Mouse (Mus musculus): ENCODE measurements around the gene Amn1. TPM values are rescaled to one million over a fixed set of nuclear protein-coding genes. Genes with fewer than 3 reads are reported as not detected.

Gene Amn1
- 34.3 and 36.0 TPM in 2 replicates for polyA plus RNA-seq (2015; fragmentation: Nextera tagmentation; extraction: Ambion mirVana)

DNA sequence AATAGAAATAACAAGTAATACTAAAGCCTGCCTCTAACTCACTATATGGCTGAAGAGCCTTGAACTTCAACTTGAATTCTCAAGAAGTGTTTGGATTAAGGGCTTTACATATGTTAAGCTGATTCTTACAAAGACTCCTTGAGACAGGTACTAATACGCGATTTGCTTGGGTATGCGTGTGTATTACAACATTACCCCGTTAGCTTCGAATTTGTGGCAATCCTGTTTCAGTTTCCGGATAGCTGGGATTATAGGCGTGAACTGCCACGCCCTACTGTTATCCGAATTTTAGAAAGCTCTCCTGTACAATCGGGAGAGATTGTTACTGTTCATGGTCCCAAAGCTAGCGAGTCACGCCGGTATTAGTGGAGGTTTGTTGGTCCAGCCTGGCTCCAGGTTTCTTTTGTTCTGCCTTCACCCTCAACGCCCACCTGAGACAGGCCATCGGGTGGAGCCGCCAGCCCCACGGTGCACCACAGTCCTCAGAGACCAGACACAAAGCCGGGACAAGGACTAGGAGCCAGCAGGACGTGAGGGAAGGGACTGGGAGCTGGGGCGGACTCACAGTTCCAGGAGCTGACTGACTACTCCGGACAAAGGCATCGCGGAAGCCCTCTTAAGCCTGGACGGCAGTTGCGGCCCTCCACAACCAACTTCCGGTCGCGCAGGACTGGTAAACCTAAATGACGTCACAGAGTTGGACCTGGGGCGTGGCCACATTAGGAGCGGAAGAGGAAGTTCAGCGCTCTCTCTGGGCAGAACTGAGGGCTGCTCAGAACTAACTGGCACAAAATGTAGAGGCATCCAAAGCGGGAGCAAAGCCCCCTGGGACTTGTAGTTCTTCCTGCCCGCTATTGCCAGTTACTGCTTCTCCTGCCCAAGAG, at the start of gene Amn1:
Gene Amn1, minus strand, starts transcription at position 672 of the 884 bp plus-strand sequence.
- DNase-seq (ENCODE audit: low spot score) = peak; percentile 100
- H3K9ac ChIP-seq (ENCODE audit: low read depth, low read length) = peak within 1 kb of the TSS; percentile 93
- H3K4me2 ChIP-seq (ENCODE audit: low read length) = peak within 1 kb of the TSS; percentile 49
- peaks cover 5% of the 10 kb centered on the region; the same call in 1 of the 2 replicates for H3K4me1 ChIP-seq (replicated peaks; ENCODE audit: insufficient read depth, low read length)
- H3K9me3 ChIP-seq (replicated peaks; ENCODE audit: low read length) = no peaks in the 10 kb centered on the region
- H3K4me3 ChIP-seq (replicated peaks; ENCODE audit: low read depth, low read length) = peak within 1 kb of the TSS; percentile 87
- WGBS = under 1% methylated on average over 34 of the region's 34 CpGs
- ATAC-seq (replicated peaks; ENCODE audit: low FRiP score, low read depth) = peak; percentile 99
- H3K36me3 ChIP-seq (ENCODE audit: insufficient read depth, low read length) = 0 out of 2 replicates have a peak, but pooled peaks cover 3% of the 10 kb centered on the region
- peak; percentile 28 for TF ChIP-seq CTCF (IDR thresholded peaks at IDR 0.05; ENCODE audit: low read depth)
- peak within 1 kb of the TSS; percentile 97 for H3K27ac ChIP-seq
- H3K27me3 ChIP-seq (ENCODE audit: insufficient read depth, low read length) = no peaks in the 10 kb centered on the region

DNA sequence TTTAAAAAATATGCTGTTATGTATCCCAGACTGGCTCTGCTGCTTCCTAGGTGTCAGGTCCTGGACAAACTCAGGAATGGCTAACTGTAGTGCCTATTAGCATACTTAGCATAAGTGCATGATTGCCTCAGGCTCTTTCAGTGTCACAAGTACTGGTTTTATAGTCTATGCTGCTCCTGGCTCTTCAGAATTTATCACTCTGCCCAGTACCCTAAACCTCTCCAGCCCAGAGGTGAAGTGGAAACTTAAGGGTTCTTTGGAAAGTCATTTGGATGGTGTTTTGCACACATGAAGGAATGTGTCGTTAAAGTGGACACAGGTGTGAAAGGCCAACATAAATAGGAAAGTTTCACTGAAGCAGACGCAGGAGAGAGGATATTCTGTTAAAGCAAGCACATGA, 48.3 kb upstream of the Amn1 start:
- H3K4me2 ChIP-seq (ENCODE audit: low read length) = no peak overlapping the region
- H3K36me3 ChIP-seq (ENCODE audit: insufficient read depth, low read length) = no peaks in the 10 kb centered on the region
- no peaks in the 10 kb centered on the region for H3K4me1 ChIP-seq (replicated peaks; ENCODE audit: insufficient read depth, low read length)
- no peaks in the 10 kb centered on the region for H3K27me3 ChIP-seq (ENCODE audit: insufficient read depth, low read length)
- H3K9ac ChIP-seq (ENCODE audit: low read depth, low read length) = no peak overlapping the region
- H3K9me3 ChIP-seq (replicated peaks; ENCODE audit: low read length) = no peaks in the 10 kb centered on the region
- ATAC-seq (replicated peaks; ENCODE audit: low FRiP score, low read depth) (no peak), DNase-seq (ENCODE audit: low spot score) (no peak)
- 41% methylated on average over 2 of the region's 2 CpGs for WGBS
- H3K27ac ChIP-seq = no peak overlapping the region
- TF ChIP-seq CTCF (IDR thresholded peaks at IDR 0.05; ENCODE audit: low read depth) = no peak
- no peak overlapping the region for H3K4me3 ChIP-seq (replicated peaks; ENCODE audit: low read depth, low read length)

DNA sequence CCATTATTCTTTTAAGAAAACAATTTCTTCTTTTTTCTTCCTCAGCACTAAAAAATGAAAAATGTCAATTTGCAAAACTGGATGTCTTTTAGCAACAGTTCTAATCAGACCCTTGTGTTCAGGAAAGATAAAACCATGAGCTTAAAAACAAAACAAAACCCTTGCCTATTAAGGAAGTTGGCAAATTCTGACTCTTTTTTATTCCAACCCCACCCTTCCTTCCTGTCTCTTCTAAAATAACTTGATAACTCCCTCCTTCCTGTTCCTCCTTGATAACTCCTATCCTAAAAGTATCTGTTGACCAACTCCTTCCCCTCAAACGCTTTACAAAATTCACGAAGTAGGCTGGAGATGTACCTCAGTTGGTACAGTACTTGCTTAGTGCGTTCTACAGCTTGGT, 45.4 kb upstream of the Amn1 start:
- Histone ChIP-seq H3K27ac (no peak overlapping the region), H3K36me3 (ENCODE audit: insufficient read depth, low read length) (no peaks in the 10 kb centered on the region), H3K4me1 (replicated peaks; ENCODE audit: insufficient read depth, low read length) (no peaks in the 10 kb centered on the region), H3K4me2 (ENCODE audit: low read length) (no peak overlapping the region), H3K9ac (ENCODE audit: low read depth, low read length) (no peak overlapping the region), H3K27me3 (ENCODE audit: insufficient read depth, low read length) (no peaks in the 10 kb centered on the region), H3K4me3 (replicated peaks; ENCODE audit: low read depth, low read length) (no peak overlapping the region), H3K9me3 (replicated peaks; ENCODE audit: low read length) (no peaks in the 10 kb centered on the region)
- ATAC-seq (replicated peaks; ENCODE audit: low FRiP score, low read depth) = no peak
- TF ChIP-seq CTCF (IDR thresholded peaks at IDR 0.05; ENCODE audit: low read depth) = no peak
- DNase-seq (ENCODE audit: low spot score) = no peak
- 65% methylated on average over 3 of the region's 3 CpGs for WGBS

DNA sequence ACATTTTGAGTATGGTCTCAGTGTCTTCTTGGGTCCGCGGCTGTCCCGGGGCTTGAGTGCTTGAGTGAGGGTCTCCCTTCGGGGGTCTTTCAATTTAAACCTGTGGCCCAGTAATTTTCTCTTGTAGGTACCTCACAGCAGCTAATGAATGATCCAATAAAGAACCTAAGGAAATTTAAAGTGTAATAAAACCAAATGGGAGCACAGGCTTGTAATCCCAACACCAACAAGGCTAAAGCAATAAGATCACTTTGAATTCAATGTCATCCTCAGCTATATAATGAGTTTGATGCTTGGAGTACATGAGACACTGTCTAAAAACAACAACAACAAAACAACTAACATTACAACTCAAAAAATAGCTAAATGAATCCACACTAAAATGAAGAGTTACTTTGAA, 36.2 kb upstream of the Amn1 start:
- Histone ChIP-seq H3K9me3 (replicated peaks; ENCODE audit: low read length) (no peaks in the 10 kb centered on the region), H3K4me1 (replicated peaks; ENCODE audit: insufficient read depth, low read length) (no peaks in the 10 kb centered on the region), H3K27ac (no peak overlapping the region), H3K4me2 (ENCODE audit: low read length) (no peak overlapping the region), H3K36me3 (ENCODE audit: insufficient read depth, low read length) (no peaks in the 10 kb centered on the region), H3K4me3 (replicated peaks; ENCODE audit: low read depth, low read length) (no peak overlapping the region), H3K9ac (ENCODE audit: low read depth, low read length) (no peak overlapping the region), H3K27me3 (ENCODE audit: insufficient read depth, low read length) (no peaks in the 10 kb centered on the region)
- 92% methylated on average over 4 of the region's 4 CpGs for WGBS
- no peak for TF ChIP-seq CTCF (IDR thresholded peaks at IDR 0.05; ENCODE audit: low read depth)
- DNase-seq (ENCODE audit: low spot score) = no peak
- ATAC-seq (replicated peaks; ENCODE audit: low FRiP score, low read depth) = no peak

DNA sequence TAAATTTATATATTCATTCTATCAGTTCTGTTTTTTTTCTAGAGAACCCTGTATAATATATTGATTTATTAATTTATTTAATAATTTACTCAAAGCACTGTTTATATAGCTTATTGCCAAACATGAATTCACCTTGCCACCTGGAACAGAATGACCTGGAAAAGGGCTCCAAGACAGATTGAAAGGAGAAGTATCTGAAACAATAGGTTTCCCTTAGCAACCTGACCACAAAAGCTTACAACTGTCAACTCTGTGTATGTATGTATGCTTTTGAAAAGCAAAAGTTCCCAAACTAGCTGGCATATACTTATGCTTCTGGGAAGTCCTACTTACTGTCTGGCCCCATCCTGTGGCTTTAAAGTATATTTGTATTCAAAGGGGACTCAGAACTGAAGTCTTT, 32.8 kb upstream of the Amn1 start:
- TF ChIP-seq CTCF (IDR thresholded peaks at IDR 0.05; ENCODE audit: low read depth) = no peak
- Histone ChIP-seq H3K9me3 (replicated peaks; ENCODE audit: low read length) (no peaks in the 10 kb centered on the region), H3K9ac (ENCODE audit: low read depth, low read length) (no peak overlapping the region), H3K4me2 (ENCODE audit: low read length) (no peak overlapping the region), H3K36me3 (ENCODE audit: insufficient read depth, low read length) (no peaks in the 10 kb centered on the region), H3K27ac (no peak overlapping the region), H3K4me1 (replicated peaks; ENCODE audit: insufficient read depth, low read length) (no peaks in the 10 kb centered on the region), H3K27me3 (ENCODE audit: insufficient read depth, low read length) (no peaks in the 10 kb centered on the region), H3K4me3 (replicated peaks; ENCODE audit: low read depth, low read length) (no peak overlapping the region)
- no peak for DNase-seq (ENCODE audit: low spot score)
- ATAC-seq (replicated peaks; ENCODE audit: low FRiP score, low read depth) = no peak

DNA sequence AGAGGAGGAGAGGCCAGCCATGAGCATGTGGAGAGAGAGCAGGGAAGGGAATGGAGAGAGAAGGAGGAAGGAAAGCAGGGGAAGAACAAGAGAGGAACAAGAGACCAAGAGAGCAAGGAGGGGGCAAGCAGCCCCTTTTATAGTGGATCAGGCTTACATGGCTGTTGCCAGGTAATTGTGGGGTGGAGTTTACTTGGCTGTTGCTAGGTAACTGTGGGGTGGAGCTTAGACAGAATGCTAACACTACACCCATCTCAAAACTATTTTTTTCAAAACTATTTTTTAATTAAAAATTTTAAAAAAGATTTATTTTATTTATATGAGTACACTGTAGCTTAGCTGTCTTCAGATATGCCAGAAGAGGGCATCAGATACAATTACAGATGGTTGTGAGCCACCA, 10.1 kb upstream of the Amn1 start:
- Histone ChIP-seq H3K27me3 (ENCODE audit: insufficient read depth, low read length) (no peaks in the 10 kb centered on the region), H3K4me1 (replicated peaks; ENCODE audit: insufficient read depth, low read length) (no peaks in the 10 kb centered on the region; the same call in 1 of the 2 replicates), H3K4me2 (ENCODE audit: low read length) (no peak overlapping the region), H3K9ac (ENCODE audit: low read depth, low read length) (no peak overlapping the region), H3K9me3 (replicated peaks; ENCODE audit: low read length) (no peaks in the 10 kb centered on the region), H3K4me3 (replicated peaks; ENCODE audit: low read depth, low read length) (no peak overlapping the region), H3K27ac (no peak overlapping the region), H3K36me3 (ENCODE audit: insufficient read depth, low read length) (no peaks in the 10 kb centered on the region)
- ATAC-seq (replicated peaks; ENCODE audit: low FRiP score, low read depth) (no peak), DNase-seq (ENCODE audit: low spot score) (no peak)
- TF ChIP-seq CTCF (IDR thresholded peaks at IDR 0.05; ENCODE audit: low read depth) = no peak
